Mouse (Mus musculus): ENCODE measurements at regions not wholly inside any gene's neighbourhood (a gene's known extent, or its start where the extent isn't known, plus 50 kb on each side); places are given as distances from the start of the nearest gene placed in this dataset.

DNA sequence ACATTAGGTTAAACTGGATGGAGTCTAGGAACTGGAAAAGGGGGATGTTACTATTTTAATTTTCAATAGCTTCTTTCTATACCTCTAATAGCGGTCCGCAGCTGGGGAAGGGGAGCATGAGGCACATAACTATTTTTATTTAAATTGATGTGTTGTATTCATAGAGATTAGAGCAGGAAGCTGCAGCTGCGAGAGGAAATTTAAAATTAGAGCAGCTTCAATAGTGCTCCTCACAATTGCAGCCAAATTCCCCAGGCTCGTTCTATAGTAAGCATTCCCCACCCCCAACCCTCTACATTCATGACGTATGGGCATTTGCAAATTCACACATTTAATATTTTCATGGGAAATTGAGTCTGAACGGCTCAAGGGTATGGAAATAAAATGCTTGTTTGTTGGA is 348.0 kb upstream of the Syt1 start:
- H3K79me2 ChIP-seq (ENCODE audit: control insufficient read depth, insufficient read depth, low read length, poor library complexity) = no peaks in the 10 kb centered on the region
- no peak overlapping the region for H3K9ac ChIP-seq (ENCODE audit: control insufficient read depth, low read depth, low read length, poor library complexity, severe bottlenecking)
- H3K36me3 ChIP-seq (ENCODE audit: control insufficient read depth in 1 of 2, insufficient read depth in 2 of 2, low read length in 2 of 2) = no peaks in the 10 kb centered on the region
- DNase-seq (ENCODE audit: low read depth, low spot score) = no peak
- no peaks in the 10 kb centered on the region for H3K9me3 ChIP-seq (replicated peaks; ENCODE audit: insufficient read depth, low read length)
- no peak overlapping the region for H3K27ac ChIP-seq (ENCODE audit: control insufficient read depth, low read depth, low read length)
- no peaks in the 10 kb centered on the region for H3K4me1 ChIP-seq (ENCODE audit: control insufficient read depth in 1 of 2, insufficient read depth in 2 of 2, low read length in 2 of 2)
- no peak overlapping the region for H3K4me3 ChIP-seq (ENCODE audit: control insufficient read depth in 1 of 2, insufficient read depth in 1 of 2, low read depth in 2 of 2, low read length in 2 of 2)
- no peaks in the 10 kb centered on the region for H3K27me3 ChIP-seq (ENCODE audit: control insufficient read depth in 1 of 2, insufficient read depth in 2 of 2, low read length in 2 of 2)
- TF ChIP-seq GATA1 (IDR thresholded peaks at IDR 0.05; ENCODE audit: low read depth, low read length) (no peak), JUND (IDR thresholded peaks at IDR 0.05; ENCODE audit: low read depth, low read length) (no peak), TBP (IDR thresholded peaks at IDR 0.05; ENCODE audit: low read depth, low read length) (no peak), ZNF384 (IDR thresholded peaks at IDR 0.05; ENCODE audit: low read depth, low read length) (no peak), POLR2AphosphoS5 (IDR thresholded peaks at IDR 0.05; ENCODE audit: borderline replicate concordance, low read depth, low read length) (no peak), TAL1 (IDR thresholded peaks at IDR 0.05; ENCODE audit: low read length) (no peak), ZMIZ1 (IDR thresholded peaks at IDR 0.05; ENCODE audit: low read depth, low read length) (no peak), MEF2A (IDR thresholded peaks at IDR 0.05; ENCODE audit: extremely low read depth, insufficient replicate concordance, low read depth, low read length, poor library complexity, severe bottlenecking) (no peak), NELFE (IDR thresholded peaks at IDR 0.05; ENCODE audit: low read depth, low read length) (no peak), BHLHE40 (IDR thresholded peaks at IDR 0.05; ENCODE audit: borderline replicate concordance, low read depth, low read length) (no peak), RCOR1 (IDR thresholded peaks at IDR 0.05; ENCODE audit: low read depth, low read length) (no peak), UBTF (IDR thresholded peaks at IDR 0.05; ENCODE audit: borderline replicate concordance, insufficient read depth, low read depth, low read length) (no peak)

DNA sequence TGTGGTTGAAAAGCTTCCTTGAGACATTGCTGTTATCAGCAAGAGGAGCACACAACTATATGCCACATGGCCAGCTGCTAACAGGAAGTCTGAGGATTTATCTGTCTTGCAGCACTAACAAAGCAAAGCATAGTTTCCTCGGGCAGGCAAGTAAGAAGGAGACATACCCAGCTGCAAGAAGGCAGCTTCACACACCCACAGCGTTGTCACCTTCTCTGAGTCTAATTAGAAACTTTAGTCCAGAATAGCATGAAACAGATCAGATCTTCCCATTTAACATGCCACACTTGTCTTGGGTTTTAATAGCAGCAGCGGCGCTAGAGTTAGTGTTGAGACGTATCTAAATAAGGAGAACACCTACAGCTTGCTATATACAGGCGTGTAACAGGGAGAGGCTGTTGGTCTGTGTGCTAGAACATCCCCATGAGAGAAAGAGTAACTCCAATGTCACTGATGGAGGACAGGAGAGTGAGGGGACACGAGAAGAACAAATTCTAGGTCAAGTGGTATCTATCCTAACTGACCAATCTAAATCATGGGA is 322.1 kb upstream of the Syt1 start:
- Histone ChIP-seq H3K27me3 (ENCODE audit: control insufficient read depth in 1 of 2, insufficient read depth in 2 of 2, low read length in 2 of 2) (no peaks in the 10 kb centered on the region), H3K27ac (ENCODE audit: control insufficient read depth, low read depth, low read length) (no peak overlapping the region), H3K4me1 (ENCODE audit: control insufficient read depth in 1 of 2, insufficient read depth in 2 of 2, low read length in 2 of 2) (no peaks in the 10 kb centered on the region), H3K4me3 (ENCODE audit: control insufficient read depth in 1 of 2, insufficient read depth in 1 of 2, low read depth in 2 of 2, low read length in 2 of 2) (no peak overlapping the region), H3K79me2 (ENCODE audit: control insufficient read depth, insufficient read depth, low read length, poor library complexity) (no peaks in the 10 kb centered on the region), H3K9ac (ENCODE audit: control insufficient read depth, low read depth, low read length, poor library complexity, severe bottlenecking) (no peak overlapping the region), H3K36me3 (ENCODE audit: control insufficient read depth in 1 of 2, insufficient read depth in 2 of 2, low read length in 2 of 2) (no peaks in the 10 kb centered on the region), H3K9me3 (replicated peaks; ENCODE audit: insufficient read depth, low read length) (no peaks in the 10 kb centered on the region)
- TF ChIP-seq POLR2A (IDR thresholded peaks at IDR 0.05; ENCODE audit: control insufficient read depth in 1 of 2, insufficient read depth in 1 of 2, low read depth in 1 of 2, low read length in 2 of 2, poor library complexity in 1 of 2) (no peak), SIN3A (IDR thresholded peaks at IDR 0.05; ENCODE audit: low read length) (no peak), ZNF384 (IDR thresholded peaks at IDR 0.05; ENCODE audit: low read depth, low read length) (no peak), SMC3 (IDR thresholded peaks at IDR 0.05; ENCODE audit: low read depth, low read length) (no peak), MAX (IDR thresholded peaks at IDR 0.05; ENCODE audit: low read length) (no peak), CHD2 (IDR thresholded peaks at IDR 0.05; ENCODE audit: low read length) (no peak), MYB (IDR thresholded peaks at IDR 0.05; ENCODE audit: low read depth, low read length) (no peak), HCFC1 (IDR thresholded peaks at IDR 0.05; ENCODE audit: low read depth, low read length) (no peak), ETS1 (IDR thresholded peaks at IDR 0.05; ENCODE audit: low read depth, low read length) (no peak), MAZ (IDR thresholded peaks at IDR 0.05; ENCODE audit: low read depth, low read length) (no peak), CHD1 (IDR thresholded peaks at IDR 0.05; ENCODE audit: low read depth, low read length) (no peak), MAFK (IDR thresholded peaks at IDR 0.05; ENCODE audit: borderline replicate concordance, low read depth, low read length) (no peak), POLR2AphosphoS5 (IDR thresholded peaks at IDR 0.05; ENCODE audit: borderline replicate concordance, low read depth, low read length) (no peak), MEF2A (IDR thresholded peaks at IDR 0.05; ENCODE audit: extremely low read depth, insufficient replicate concordance, low read depth, low read length, poor library complexity, severe bottlenecking) (no peak), TAL1 (IDR thresholded peaks at IDR 0.05; ENCODE audit: low read length) (no peak), KAT2A (conservative IDR thresholded peaks at IDR 0.05; ENCODE audit: low read depth, low read length) (no peak), UBTF (IDR thresholded peaks at IDR 0.05; ENCODE audit: borderline replicate concordance, insufficient read depth, low read depth, low read length) (no peak), NRF1 (IDR thresholded peaks at IDR 0.05; ENCODE audit: insufficient read depth, low read depth, low read length, poor library complexity, severe bottlenecking) (no peak), MXI1 (IDR thresholded peaks at IDR 0.05; ENCODE audit: low read depth, low read length) (no peak), ZKSCAN1 (IDR thresholded peaks at IDR 0.05; ENCODE audit: low read depth, low read length) (no peak)
- DNase-seq (ENCODE audit: low read depth, low spot score) = no peak

Data from MEL (cell line).